Mouse (Mus musculus): ENCODE results near the gene Mllt3. TPM values are rescaled to one million over a fixed set of nuclear protein-coding genes. Genes with fewer than 3 reads are reported as not detected.

Gene Mllt3
- polyA plus RNA-seq, 1 experiment from 2014 or later: 89.3 TPM

DNA sequence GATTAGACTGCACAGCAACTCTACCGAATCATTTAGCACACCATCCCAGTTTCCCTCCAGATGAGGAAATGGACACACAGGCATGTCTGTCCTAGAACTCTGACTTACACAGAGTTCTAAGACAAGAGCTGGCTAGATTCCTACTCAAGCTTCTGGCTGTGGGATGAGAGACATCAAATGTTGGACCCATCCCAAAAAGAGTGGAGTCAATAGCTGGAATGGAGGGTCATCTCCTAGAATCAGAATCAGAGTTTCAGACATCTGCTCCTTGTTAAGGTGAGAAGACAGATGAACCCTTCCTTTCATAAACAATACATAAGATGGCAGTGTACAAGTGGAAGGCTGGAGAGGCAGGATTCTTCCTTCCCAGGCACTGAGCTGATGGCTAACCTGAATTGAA is 214.9 kb downstream of the Mllt3 start:
- H3K4me1 ChIP-seq: peaks cover 7% of the 10 kb centered on the region; the same call in 1 of the 2 replicates
- H3K36me3 ChIP-seq: peaks cover 9% of the 10 kb centered on the region; the same call in 1 of the 2 replicates
- H3K27me3 ChIP-seq: no peaks in the 10 kb centered on the region
- H3K4me3 ChIP-seq: no peak overlapping the region
- H3K9ac ChIP-seq: no peak overlapping the region
- 98% methylated on average over 1 of the region's 1 CpGs for WGBS
- ATAC-seq (ENCODE audit: insufficient number of reproducible peaks, insufficient read depth, low FRiP score, low TSS enrichment, low read depth): no peak
- no peak overlapping the region for H3K4me2 ChIP-seq
- H3K9me3 ChIP-seq: no peaks in the 10 kb centered on the region
- H3K27ac ChIP-seq: no peak overlapping the region

DNA sequence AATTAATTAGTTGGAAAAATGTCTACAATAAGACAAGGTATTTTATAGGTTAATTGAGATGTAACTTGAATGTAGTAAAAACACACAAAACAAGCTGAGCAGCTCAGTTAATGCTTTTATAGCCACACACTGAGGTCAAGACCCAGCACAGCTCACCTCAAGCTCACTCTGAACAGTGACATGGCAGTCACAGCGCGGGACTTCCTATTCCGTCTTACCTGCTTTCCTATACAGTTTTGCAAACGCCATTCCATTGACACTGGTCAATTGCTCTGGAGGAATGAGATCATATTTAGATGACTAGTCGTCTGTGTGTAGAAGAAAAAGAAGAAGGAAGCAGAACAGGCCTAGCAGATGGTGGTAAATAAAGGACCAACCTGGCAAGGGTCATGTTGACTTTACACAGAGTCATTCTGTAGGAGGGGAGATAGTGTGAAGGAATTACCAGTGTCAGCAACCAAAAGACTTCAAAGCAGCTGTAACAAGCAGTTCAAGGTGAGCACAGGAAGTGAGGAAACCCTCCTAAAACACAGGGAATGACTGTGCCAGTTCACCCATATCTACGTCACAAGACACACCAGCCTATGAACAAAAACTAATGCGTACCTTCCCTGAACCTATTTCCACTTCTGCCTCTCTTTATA is 217.6 kb downstream of the Mllt3 start:
- H3K4me2 ChIP-seq: no peak overlapping the region
- H3K27ac ChIP-seq: no peak overlapping the region
- H3K9ac ChIP-seq: no peak overlapping the region
- H3K9me3 ChIP-seq: no peaks in the 10 kb centered on the region
- H3K27me3 ChIP-seq: no peaks in the 10 kb centered on the region
- no peaks in the 10 kb centered on the region for H3K36me3 ChIP-seq
- peaks cover 7% of the 10 kb centered on the region; the same call in 1 of the 2 replicates for H3K4me1 ChIP-seq
- no peak for ATAC-seq (ENCODE audit: insufficient number of reproducible peaks, insufficient read depth, low FRiP score, low TSS enrichment, low read depth)
- WGBS: 85% methylated on average over 7 of the region's 7 CpGs
- H3K4me3 ChIP-seq: no peak overlapping the region

DNA sequence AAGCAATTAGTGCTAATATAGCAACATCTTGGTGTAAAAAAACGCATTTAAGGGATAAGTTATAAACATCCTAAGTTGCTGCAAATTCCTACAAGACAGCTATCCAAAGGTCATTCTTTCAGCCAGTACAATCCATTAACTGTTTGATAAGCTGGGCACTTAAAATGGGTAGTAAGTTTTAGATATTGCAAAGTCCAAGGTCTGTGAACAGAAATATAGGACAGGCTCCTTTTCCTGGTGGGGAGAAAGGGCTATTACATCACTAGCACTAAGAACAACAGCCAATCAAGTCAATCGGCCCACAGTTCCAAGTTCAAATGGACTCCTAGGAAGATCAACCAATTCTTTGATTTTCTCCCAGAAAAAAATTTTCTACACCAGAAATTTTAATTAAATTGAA is 221.3 kb downstream of the Mllt3 start:
- H3K4me3 ChIP-seq: no peak overlapping the region
- 93% methylated on average over 2 of the region's 2 CpGs for WGBS
- no peak overlapping the region for H3K27ac ChIP-seq
- H3K9me3 ChIP-seq: no peaks in the 10 kb centered on the region
- ATAC-seq (ENCODE audit: insufficient number of reproducible peaks, insufficient read depth, low FRiP score, low TSS enrichment, low read depth): no peak
- no peak overlapping the region for H3K9ac ChIP-seq
- peaks cover 12% of the 10 kb centered on the region for H3K4me1 ChIP-seq
- no peaks in the 10 kb centered on the region for H3K36me3 ChIP-seq
- no peaks in the 10 kb centered on the region for H3K27me3 ChIP-seq
- no peak overlapping the region for H3K4me2 ChIP-seq

DNA sequence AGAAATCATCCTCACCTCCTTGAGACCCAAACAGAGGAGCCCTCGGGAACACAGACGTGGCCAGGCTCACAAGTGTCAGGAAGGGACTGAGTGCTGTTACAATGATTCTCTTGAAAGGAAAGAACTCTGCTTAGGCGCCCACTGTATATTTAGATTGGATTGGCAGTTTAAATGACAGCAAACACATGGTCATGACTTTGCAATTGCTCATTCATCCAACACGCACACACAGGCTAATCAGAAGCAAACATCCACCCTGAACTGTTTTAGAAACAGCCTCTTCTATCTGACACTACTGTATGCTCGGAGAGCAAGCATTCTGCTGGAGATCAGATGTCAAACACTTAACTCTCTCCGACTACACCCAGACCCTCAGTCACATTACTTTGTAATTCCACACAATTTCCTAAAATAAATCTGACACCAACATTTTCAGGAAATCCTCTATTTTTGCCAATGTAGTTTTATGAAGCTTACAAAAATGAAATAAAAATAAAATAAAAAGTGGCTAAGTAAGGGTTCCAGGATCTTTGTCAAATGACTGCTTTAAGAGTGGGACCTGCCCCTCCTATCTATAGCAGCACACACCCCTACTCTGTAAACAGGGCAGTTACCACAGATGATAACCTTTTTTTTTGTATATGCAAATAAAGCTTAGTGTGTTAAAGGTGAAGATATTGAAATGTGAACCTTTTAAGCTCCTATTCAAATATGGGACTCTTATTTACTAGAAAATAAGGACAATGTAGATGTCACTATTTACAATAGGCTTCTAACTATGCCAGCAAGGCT is 226.8 kb downstream of the Mllt3 start:
- 10% methylated on average over 6 of the region's 6 CpGs for WGBS
- no peak for ATAC-seq (ENCODE audit: insufficient number of reproducible peaks, insufficient read depth, low FRiP score, low TSS enrichment, low read depth)
- Histone ChIP-seq H3K27me3 (no peaks in the 10 kb centered on the region), H3K36me3 (no peaks in the 10 kb centered on the region), H3K4me3 (no peak overlapping the region), H3K9ac (no peak overlapping the region), H3K27ac (peak overlapping the region; percentile 18; the same call in 1 of the 2 replicates), H3K4me2 (peak overlapping the region; percentile 18), H3K4me1 (peaks cover 34% of the 10 kb centered on the region), H3K9me3 (no peaks in the 10 kb centered on the region)

DNA sequence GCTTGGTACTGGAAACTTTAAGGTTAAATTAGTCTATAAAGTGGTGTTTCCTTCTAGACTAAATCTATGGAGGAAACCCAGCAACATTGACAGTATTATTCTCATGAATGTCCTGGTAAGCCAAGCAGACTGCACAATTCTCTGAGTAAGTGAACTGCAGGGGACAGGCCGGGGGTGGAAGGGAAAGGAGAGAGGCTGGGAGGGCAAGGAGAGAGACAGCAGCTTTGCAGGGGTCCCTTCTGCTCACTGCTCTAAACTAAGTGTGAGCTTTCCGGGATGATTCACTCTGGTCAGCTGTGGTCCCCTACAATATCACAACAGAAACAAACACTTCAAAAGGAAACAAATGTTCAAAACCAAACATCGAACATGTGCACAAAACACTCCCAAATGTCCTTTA is 228.6 kb downstream of the Mllt3 start:
- Histone ChIP-seq H3K9me3 (no peaks in the 10 kb centered on the region), H3K9ac (no peak overlapping the region), H3K4me3 (no peak overlapping the region), H3K4me2 (no peak overlapping the region), H3K4me1 (peaks cover 28% of the 10 kb centered on the region), H3K27ac (no peak overlapping the region), H3K36me3 (no peaks in the 10 kb centered on the region), H3K27me3 (no peaks in the 10 kb centered on the region)
- no peak for ATAC-seq (ENCODE audit: insufficient number of reproducible peaks, insufficient read depth, low FRiP score, low TSS enrichment, low read depth)
- WGBS: 32% methylated on average over 3 of the region's 3 CpGs

DNA sequence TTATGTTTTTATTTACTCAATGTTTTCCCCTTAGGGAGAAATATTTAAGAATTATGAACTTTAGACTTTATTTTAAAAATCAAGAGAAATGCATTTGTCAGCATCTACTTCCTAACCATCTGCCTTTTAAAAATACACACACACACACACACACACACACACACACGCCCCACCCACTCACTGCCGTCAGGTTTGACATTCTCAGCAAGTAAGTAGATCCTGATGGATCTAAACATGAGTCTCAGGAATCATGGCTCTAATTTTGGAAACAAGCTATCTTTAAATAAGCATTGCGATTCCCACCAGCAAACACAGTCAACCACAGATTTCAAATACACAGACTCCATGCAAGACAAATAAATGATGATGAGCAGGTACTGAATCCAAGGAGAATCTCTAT is 229.9 kb downstream of the Mllt3 start:
- no peak overlapping the region for H3K4me2 ChIP-seq
- H3K27ac ChIP-seq: no peak overlapping the region
- H3K9ac ChIP-seq: no peak overlapping the region
- no peak overlapping the region for H3K4me3 ChIP-seq
- H3K36me3 ChIP-seq: no peaks in the 10 kb centered on the region
- no peak for ATAC-seq (ENCODE audit: insufficient number of reproducible peaks, insufficient read depth, low FRiP score, low TSS enrichment, low read depth)
- peaks cover 28% of the 10 kb centered on the region for H3K4me1 ChIP-seq
- no peaks in the 10 kb centered on the region for H3K27me3 ChIP-seq
- 55% methylated on average over 3 of the region's 3 CpGs for WGBS
- no peaks in the 10 kb centered on the region for H3K9me3 ChIP-seq

DNA sequence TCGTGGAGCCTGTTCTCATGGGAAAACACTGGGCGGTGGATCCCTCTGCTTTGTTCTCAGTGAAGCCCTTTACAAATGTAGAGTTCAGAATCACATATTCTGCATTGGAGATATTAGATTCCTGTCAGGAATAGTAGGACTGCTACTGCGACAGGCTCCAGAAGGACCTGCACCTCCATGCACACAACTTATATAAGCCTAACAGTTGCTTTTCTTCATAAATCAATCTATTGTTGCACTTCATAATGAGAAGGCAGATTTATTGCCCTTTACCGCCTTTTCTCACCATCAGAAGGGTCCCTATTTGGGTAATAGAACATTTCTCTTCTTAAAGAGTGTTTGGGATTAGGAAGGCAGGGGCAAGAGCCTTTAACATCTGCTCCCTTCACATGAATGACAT is 231.0 kb downstream of the Mllt3 start:
- Histone ChIP-seq H3K27me3 (no peaks in the 10 kb centered on the region), H3K27ac (no peak overlapping the region), H3K9me3 (no peaks in the 10 kb centered on the region), H3K4me2 (no peak overlapping the region), H3K9ac (no peak overlapping the region), H3K4me3 (no peak overlapping the region), H3K36me3 (no peaks in the 10 kb centered on the region), H3K4me1 (peaks cover 24% of the 10 kb centered on the region)
- no peak for ATAC-seq (ENCODE audit: insufficient number of reproducible peaks, insufficient read depth, low FRiP score, low TSS enrichment, low read depth)
- whole genome bisulfite sequencing: 81% methylated on average over 4 of the region's 4 CpGs

DNA sequence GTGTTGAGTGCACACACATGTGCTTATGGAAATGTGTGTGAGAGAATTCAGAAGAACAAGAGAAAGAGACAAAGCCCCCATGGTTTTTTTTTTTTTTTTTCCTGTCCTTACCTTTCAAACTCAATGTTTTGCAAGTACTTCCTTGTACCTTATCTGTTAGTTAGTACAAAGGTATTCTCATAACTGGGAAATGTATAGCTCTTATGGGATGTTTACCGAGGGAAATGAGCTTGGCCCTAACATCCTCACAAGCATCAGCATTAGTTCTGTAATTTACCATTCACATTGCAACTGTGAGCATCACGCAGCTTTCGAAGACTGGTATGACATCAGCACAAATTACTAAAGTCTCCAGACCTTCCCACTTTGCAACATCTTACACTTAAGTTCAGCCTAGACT is 231.8 kb downstream of the Mllt3 start:
- Histone ChIP-seq H3K27me3 (no peaks in the 10 kb centered on the region), H3K9ac (no peak overlapping the region), H3K9me3 (no peaks in the 10 kb centered on the region), H3K4me1 (peaks cover 16% of the 10 kb centered on the region), H3K4me3 (no peak overlapping the region), H3K27ac (no peak overlapping the region), H3K4me2 (no peak overlapping the region), H3K36me3 (no peaks in the 10 kb centered on the region)
- WGBS: 89% methylated on average over 3 of the region's 3 CpGs
- no peak for ATAC-seq (ENCODE audit: insufficient number of reproducible peaks, insufficient read depth, low FRiP score, low TSS enrichment, low read depth)

DNA sequence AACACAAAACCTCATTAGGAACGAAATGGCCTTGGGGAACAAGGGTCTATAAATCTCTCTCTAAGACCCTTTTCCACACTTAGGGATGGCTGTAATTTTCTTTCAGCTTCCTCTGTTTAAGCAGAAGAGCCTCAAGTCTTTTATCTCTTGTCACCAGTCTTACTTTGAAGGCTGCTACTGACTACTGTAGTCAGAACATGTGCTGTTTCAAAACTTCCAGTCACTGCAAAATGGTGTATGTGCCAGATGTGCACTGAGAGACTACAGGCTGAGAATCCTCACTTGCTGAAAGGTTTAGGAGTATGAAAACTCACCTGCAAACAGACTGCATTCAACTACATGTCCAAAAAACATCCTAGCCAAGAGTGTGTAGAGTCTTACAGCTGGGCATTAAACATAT is 232.9 kb downstream of the Mllt3 start:
- Histone ChIP-seq H3K9ac (no peak overlapping the region), H3K4me1 (peaks cover 17% of the 10 kb centered on the region), H3K4me2 (no peak overlapping the region), H3K36me3 (no peaks in the 10 kb centered on the region), H3K4me3 (no peak overlapping the region), H3K27ac (no peak overlapping the region), H3K27me3 (no peaks in the 10 kb centered on the region), H3K9me3 (no peaks in the 10 kb centered on the region)
- 85% methylated on average over 1 of the region's 1 CpGs for WGBS
- ATAC-seq (ENCODE audit: insufficient number of reproducible peaks, insufficient read depth, low FRiP score, low TSS enrichment, low read depth): no peak

DNA sequence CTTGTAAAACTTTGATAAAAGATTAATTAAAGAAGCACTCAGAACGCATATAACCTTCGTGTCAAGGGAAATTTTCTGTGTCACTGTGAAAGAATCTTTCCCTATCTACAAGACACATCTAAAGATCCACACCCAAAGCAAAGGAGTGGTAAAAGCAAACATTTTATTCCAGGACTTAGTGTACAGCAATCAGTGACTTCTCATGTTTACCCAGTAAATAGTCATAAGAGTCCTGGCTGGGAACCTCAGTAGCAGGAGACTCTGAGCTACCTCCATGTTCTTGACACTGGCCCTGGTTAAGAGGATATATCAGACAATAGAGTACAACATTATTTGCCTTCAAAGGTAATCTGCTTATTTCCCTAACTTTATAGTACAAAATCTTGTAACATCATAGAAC is 233.7 kb downstream of the Mllt3 start:
- H3K4me1 ChIP-seq: peaks cover 12% of the 10 kb centered on the region
- no peaks in the 10 kb centered on the region for H3K9me3 ChIP-seq
- WGBS: 87% methylated on average over 2 of the region's 2 CpGs
- H3K36me3 ChIP-seq: no peaks in the 10 kb centered on the region
- no peak overlapping the region for H3K4me3 ChIP-seq
- no peak overlapping the region for H3K4me2 ChIP-seq
- H3K9ac ChIP-seq: no peak overlapping the region
- H3K27me3 ChIP-seq: no peaks in the 10 kb centered on the region
- ATAC-seq (ENCODE audit: insufficient number of reproducible peaks, insufficient read depth, low FRiP score, low TSS enrichment, low read depth): no peak
- no peak overlapping the region for H3K27ac ChIP-seq

DNA sequence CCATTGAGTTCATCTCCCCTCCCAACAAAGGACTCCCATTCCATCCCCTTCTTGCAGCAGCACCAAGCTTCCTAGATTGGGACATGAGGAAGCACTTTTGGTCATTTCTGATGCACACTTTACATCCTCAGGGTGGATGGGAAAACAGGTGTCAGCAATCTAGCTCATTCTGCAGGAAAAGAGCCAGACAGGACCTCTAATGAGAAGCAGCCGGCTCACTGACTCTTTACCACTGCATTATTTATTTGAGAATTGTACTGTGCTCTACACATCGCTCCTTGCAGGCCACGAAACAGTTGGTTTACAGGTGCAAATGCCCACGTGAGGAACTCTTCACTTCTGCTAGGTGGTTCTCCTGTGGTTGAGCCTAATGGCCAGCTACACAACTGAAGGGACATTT is 237.9 kb downstream of the Mllt3 start:
- peaks cover 6% of the 10 kb centered on the region for H3K4me1 ChIP-seq
- H3K9me3 ChIP-seq: no peaks in the 10 kb centered on the region
- ATAC-seq (ENCODE audit: insufficient number of reproducible peaks, insufficient read depth, low FRiP score, low TSS enrichment, low read depth): no peak
- H3K9ac ChIP-seq: no peak overlapping the region
- no peak overlapping the region for H3K27ac ChIP-seq
- H3K36me3 ChIP-seq: peaks cover 17% of the 10 kb centered on the region
- H3K4me2 ChIP-seq: no peak overlapping the region
- no peak overlapping the region for H3K4me3 ChIP-seq
- no peaks in the 10 kb centered on the region for H3K27me3 ChIP-seq
- whole genome bisulfite sequencing: 40% methylated on average over 4 of the region's 4 CpGs

DNA sequence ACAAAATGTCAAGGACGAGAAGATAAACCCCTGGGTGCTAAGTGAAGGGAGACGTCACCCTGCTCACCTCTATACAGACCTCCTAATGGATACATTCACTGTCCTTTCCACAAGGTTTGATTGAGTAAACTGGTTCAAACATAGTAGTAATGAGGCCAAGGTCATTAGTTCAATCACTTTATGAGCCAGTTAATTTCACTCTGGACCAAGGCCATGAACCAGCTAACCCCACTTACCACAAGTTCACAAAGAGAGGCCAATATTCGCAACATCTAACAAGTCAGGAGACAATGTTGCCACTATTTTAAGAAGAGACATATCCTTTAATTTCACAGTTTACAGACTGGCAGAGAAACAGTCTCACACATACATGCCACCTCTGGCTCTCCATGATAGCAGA is 238.9 kb downstream of the Mllt3 start:
- no peak overlapping the region for H3K4me3 ChIP-seq
- H3K27me3 ChIP-seq: no peaks in the 10 kb centered on the region
- ATAC-seq (ENCODE audit: insufficient number of reproducible peaks, insufficient read depth, low FRiP score, low TSS enrichment, low read depth): no peak
- WGBS: 88% methylated on average over 3 of the region's 3 CpGs
- no peaks in the 10 kb centered on the region for H3K9me3 ChIP-seq
- H3K36me3 ChIP-seq: peaks cover 26% of the 10 kb centered on the region
- H3K4me2 ChIP-seq: no peak overlapping the region
- H3K4me1 ChIP-seq: peaks cover 6% of the 10 kb centered on the region
- no peak overlapping the region for H3K9ac ChIP-seq
- no peak overlapping the region for H3K27ac ChIP-seq

Measured in embryonic facial prominence, embryonic 13.5 days (tissue).